Mouse (Mus musculus) stomach, postnatal 0 days (tissue): ENCODE results near the gene Klhl21. TPM values are rescaled to one million over a fixed set of nuclear protein-coding genes. Genes with fewer than 3 reads are reported as not detected.

ENCODE experiments used
- ATAC-seq: fragments of 200-750 bp; cut with Nextera tagmentation; 2 replicates; pipeline ENCODE4 v1.8.0; 2017; ENCODE audit not compliant: low FRiP score, low TSS enrichment
- DNase-seq: peaks from one replicate; pipeline ENCODE4 v3.0.0-alpha.2; 2016; ENCODE audit warnings: low spot score
- H3K27ac ChIP-seq: fragments of 300-500 bp; sonication (generic); replicated peaks from 2 replicates; pipeline ENCODE4 v1.5.1; 2014; ENCODE audit warnings: mild to moderate bottlenecking, control low read depth
- H3K27me3 ChIP-seq: fragments of 300-500 bp; sonication (generic); 2 replicates; pipeline ENCODE4 v1.6.1; 2014; ENCODE audit warnings: low read length; ENCODE audit not compliant: control insufficient read depth, insufficient read depth
- H3K36me3 ChIP-seq: fragments of 300-500 bp; sonication (generic); 2 replicates; pipeline ENCODE4 v1.6.1; 2014; ENCODE audit warnings: low read length, mixed read lengths; ENCODE audit not compliant: control insufficient read depth, insufficient read depth
- H3K4me1 ChIP-seq: fragments of 300-500 bp; sonication (generic); replicated peaks from 2 replicates; pipeline ENCODE4 v1.6.1; 2014; ENCODE audit warnings: antibody characterized with exemption; ENCODE audit not compliant: control insufficient read depth, insufficient read depth
- H3K4me2 ChIP-seq: fragments of 300-500 bp; sonication (generic); replicated peaks from 2 replicates; pipeline ENCODE4 v1.6.1; 2014; ENCODE audit warnings: low read depth, mild to moderate bottlenecking, control low read depth, moderate library complexity
- H3K4me3 ChIP-seq: fragments of 300-500 bp; sonication (generic); 2 replicates; pipeline ENCODE4 v1.5.1; 2014; ENCODE audit warnings: low read depth, low read length, control low read depth
- H3K9ac ChIP-seq: fragments of 300-500 bp; sonication (generic); 2 replicates; pipeline ENCODE4 v1.6.1; 2014; ENCODE audit warnings: mild to moderate bottlenecking, low read length, control low read depth, mixed read lengths
- H3K9me3 ChIP-seq: fragments of 300-500 bp; sonication (generic); 2 replicates; pipeline ENCODE4 v1.6.1; 2016; ENCODE audit warnings: low read length; ENCODE audit not compliant: control insufficient read depth
- CTCF ChIP-seq: IDR thresholded peaks from 2 replicates; pipeline ENCODE4 v1.5.1; 2016; ENCODE audit warnings: antibody characterized with exemption, low read depth, mild to moderate bottlenecking, moderate library complexity
- EP300 ChIP-seq: optimal IDR thresholded peaks from 2 replicates; pipeline ENCODE3; 2016; ENCODE audit warnings: antibody characterized with exemption
- WGBS: fragments of 180-500 bp; shearing (Covaris S2); extraction: QIAGEN DNeasy Blood & Tissue Kit; methylation state at CpG from one replicate; pipeline ENCODE4 v1.1.7; 2014; 5-methylcytosine and 5-hydroxymethylcytosine counted together
- polyA plus RNA-seq: library from polyadenylated mRNA; unstranded; fragments of >200 nt; fragmentation: Nextera tagmentation; extraction: Ambion mirVana; gene quantifications from 2 replicates; pipeline ENCODE4 v1.2.1, GENCODE M21; 2015

The Klhl21 gene
- polyA plus RNA-seq, 1 experiment from 2014 or later, result 11.9 TPM

GRCm38 (mm10) chr4:151996951-151997222, 11.7 kb upstream of the Klhl21 start:
- Histone ChIP-seq H3K9ac (peak overlapping the region; percentile 79), H3K4me1 (0 out of 2 replicates have a peak, but pooled peaks cover 3% of the 10 kb centered on the region), H3K27ac (peak overlapping the region; percentile 93), H3K9me3 (no peaks in the 10 kb centered on the region), H3K4me2 (peak overlapping the region; percentile 62), H3K36me3 (peaks cover 5% of the 10 kb centered on the region), H3K4me3 (peak overlapping the region; percentile 99), H3K27me3 (no peaks in the 10 kb centered on the region)
- ATAC-seq (no peak), DNase-seq (no peak)
- TF ChIP-seq CTCF (no peak), EP300 (no peak)
- 1% methylated on average over 13 of the region's 13 CpGs for WGBS

- no peaks in the 10 kb centered on the region for H3K36me3 ChIP-seq
- ATAC-seq (no peak), DNase-seq (no peak)
- WGBS, result 55% methylated on average over 3 of the region's 3 CpGs
- H3K27ac ChIP-seq, result no peak overlapping the region
- TF ChIP-seq CTCF (no peak), EP300 (no peak)
- H3K27me3 ChIP-seq, result no peaks in the 10 kb centered on the region
- H3K4me1 ChIP-seq, result 0 out of 2 replicates have a peak, but pooled peaks cover 3% of the 10 kb centered on the region
- peak overlapping the region; percentile 79; the same call in 1 of the 2 replicates for H3K9ac ChIP-seq
- H3K9me3 ChIP-seq, result no peaks in the 10 kb centered on the region
- H3K4me3 ChIP-seq, result peak overlapping the region; percentile 99; the same call in 1 of the 2 replicates
- H3K4me2 ChIP-seq, result peak overlapping the region; percentile 62
Observed at GRCm38 (mm10) chr4:151997701-151998100, 10.9 kb upstream of the Klhl21 start.

- ATAC-seq (no peak), DNase-seq (no peak)
- WGBS, result 62% methylated on average over 3 of the region's 3 CpGs
- H3K27ac ChIP-seq, result no peak overlapping the region
- no peaks in the 10 kb centered on the region for H3K27me3 ChIP-seq
- no peaks in the 10 kb centered on the region for H3K9me3 ChIP-seq
- no peak overlapping the region for H3K4me2 ChIP-seq
- H3K4me1 ChIP-seq, result no peaks in the 10 kb centered on the region
- H3K4me3 ChIP-seq, result no peak overlapping the region
- no peaks in the 10 kb centered on the region for H3K36me3 ChIP-seq
- TF ChIP-seq CTCF, result no peak
- no peak for TF ChIP-seq EP300
- no peak overlapping the region for H3K9ac ChIP-seq
Observed at GRCm38 (mm10) chr4:151999481-151999880, 9.1 kb upstream of the Klhl21 start.

- Histone ChIP-seq H3K9ac (no peak overlapping the region), H3K9me3 (no peaks in the 10 kb centered on the region), H3K27me3 (no peaks in the 10 kb centered on the region), H3K36me3 (no peaks in the 10 kb centered on the region), H3K4me3 (no peak overlapping the region), H3K4me2 (no peak overlapping the region), H3K27ac (no peak overlapping the region), H3K4me1 (no peaks in the 10 kb centered on the region)
- 12% methylated on average over 4 of the region's 4 CpGs for WGBS
- DNase-seq, result peak; percentile 56
- TF ChIP-seq EP300, result no peak
- TF ChIP-seq CTCF, result no peak
- no peak for ATAC-seq
Observed at GRCm38 (mm10) chr4:152000906-152001305, 7.7 kb upstream of the Klhl21 start.

GRCm38 (mm10) chr4:152001335-152001734, 7.3 kb upstream of the Klhl21 start:
- Histone ChIP-seq H3K9ac (no peak overlapping the region), H3K27me3 (no peaks in the 10 kb centered on the region), H3K9me3 (no peaks in the 10 kb centered on the region), H3K4me1 (no peaks in the 10 kb centered on the region), H3K4me2 (no peak overlapping the region), H3K4me3 (no peak overlapping the region), H3K36me3 (no peaks in the 10 kb centered on the region), H3K27ac (no peak overlapping the region)
- TF ChIP-seq CTCF, result peak; percentile 52; the same call in 1 of the 2 replicates
- no peak for TF ChIP-seq EP300
- ATAC-seq, result no peak
- WGBS, result 69% methylated on average over 4 of the region's 4 CpGs
- no peak for DNase-seq

- Histone ChIP-seq H3K9me3 (no peaks in the 10 kb centered on the region), H3K27me3 (no peaks in the 10 kb centered on the region), H3K4me3 (no peak overlapping the region), H3K9ac (no peak overlapping the region), H3K4me2 (no peak overlapping the region), H3K27ac (no peak overlapping the region), H3K36me3 (no peaks in the 10 kb centered on the region), H3K4me1 (no peaks in the 10 kb centered on the region)
- no peak for ATAC-seq
- 61% methylated on average over 3 of the region's 3 CpGs for WGBS
- TF ChIP-seq CTCF, result no peak
- DNase-seq, result no peak
Observed at GRCm38 (mm10) chr4:152002063-152002462, 6.5 kb upstream of the Klhl21 start.
